Mouse (Mus musculus) midbrain, embryonic 14.5 days (tissue): ENCODE measurements around the gene Clec2d. TPM values are rescaled to one million over a fixed set of nuclear protein-coding genes. Genes with fewer than 3 reads are reported as not detected.
"Not testable (repeated sequence)": the region's sequence is repeated elsewhere in the genome, so short reads cannot be mapped to it uniquely, and the experiment has no call there.

ENCODE experiments used
- ATAC-seq: fragments of 200-750 bp; cut with Nextera tagmentation; 2 replicates; pipeline ENCODE4 v1.8.0; 2017; ENCODE audit warnings: moderate number of reproducible peaks, moderate library complexity; ENCODE audit not compliant: low FRiP score, low TSS enrichment
- DNase-seq: peaks from one replicate; pipeline ENCODE4 v3.0.0-alpha.2; 2015
- H3K27ac ChIP-seq: fragments of 300-500 bp; sonication (generic); replicated peaks from 2 replicates; pipeline ENCODE4 v1.5.1; 2014; ENCODE audit warnings: mild to moderate bottlenecking, low read depth, low read length, moderate library complexity
- H3K27me3 ChIP-seq: fragments of 300-500 bp; sonication (generic); 2 replicates; pipeline ENCODE4 v1.6.1; 2014; ENCODE audit warnings: low read length, control low read depth, mixed read lengths; ENCODE audit not compliant: control insufficient read depth, insufficient read depth
- H3K36me3 ChIP-seq: fragments of 300-500 bp; sonication (generic); 2 replicates; pipeline ENCODE4 v1.6.1; 2014; ENCODE audit warnings: low read length, control low read depth; ENCODE audit not compliant: control insufficient read depth, insufficient read depth
- H3K4me1 ChIP-seq: fragments of 300-500 bp; sonication (generic); 2 replicates; pipeline ENCODE4 v1.6.1; 2014; ENCODE audit warnings: mild to moderate bottlenecking, antibody characterized with exemption, low read length, control low read depth; ENCODE audit not compliant: control insufficient read depth, insufficient read depth
- H3K4me2 ChIP-seq: fragments of 300-500 bp; sonication (generic); 2 replicates; pipeline ENCODE4 v1.6.1; 2014; ENCODE audit warnings: mild to moderate bottlenecking, low read length, moderate library complexity
- H3K4me3 ChIP-seq: fragments of 300-500 bp; sonication (generic); replicated peaks from 2 replicates; pipeline ENCODE4 v1.5.1; 2014; ENCODE audit warnings: low read depth, low read length
- H3K9ac ChIP-seq: fragments of 300-500 bp; sonication (generic); replicated peaks from 2 replicates; pipeline ENCODE4 v1.6.1; 2014; ENCODE audit warnings: mild to moderate bottlenecking, low read length, moderate library complexity
- H3K9me3 ChIP-seq: fragments of 300-500 bp; sonication (generic); 2 replicates; pipeline ENCODE4 v1.6.1; 2016; ENCODE audit warnings: low read length, control low read depth, mixed read lengths; ENCODE audit not compliant: control insufficient read depth
- WGBS: fragments of 180-500 bp; shearing (Covaris S2); extraction: QIAGEN DNeasy Blood & Tissue Kit; methylation state at CpG from one replicate; pipeline ENCODE4 v1.1.7; 2014; 5-methylcytosine and 5-hydroxymethylcytosine counted together
- polyA plus RNA-seq: library from polyadenylated mRNA; unstranded; fragments of >200 nt; fragmentation: Nextera tagmentation; extraction: Ambion mirVana; gene quantifications from 2 replicates; pipeline ENCODE4 v1.2.1, GENCODE M21; 2014

The Clec2d gene
- polyA plus RNA-seq, 1 experiment from 2014 or later = 0.17 TPM

DNA sequence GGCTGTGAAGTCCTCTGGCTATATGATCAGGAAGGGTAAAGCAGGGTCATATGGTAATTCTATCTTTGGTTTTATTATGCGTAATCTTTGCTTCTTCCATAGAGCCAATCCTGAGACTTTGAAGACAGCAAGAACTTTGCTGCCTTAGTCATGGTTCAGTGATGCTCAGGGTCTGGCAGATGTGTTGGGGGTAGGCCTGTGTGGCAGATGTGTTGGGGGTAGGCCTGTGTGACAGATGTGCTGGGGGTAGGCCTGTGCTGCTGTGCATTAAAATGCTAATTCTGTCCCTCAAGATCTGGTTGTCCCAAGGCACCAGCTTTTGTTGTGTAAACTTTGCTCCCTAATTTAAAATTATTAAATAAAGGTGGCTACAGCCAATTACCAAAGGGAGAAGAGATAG lies 9.5 kb upstream of the Clec2d start:
- Histone ChIP-seq H3K9me3 (no peaks in the 10 kb centered on the region), H3K4me2 (no peak overlapping the region), H3K27me3 (no peaks in the 10 kb centered on the region), H3K4me1 (no peaks in the 10 kb centered on the region), H3K4me3 (no peak overlapping the region), H3K9ac (no peak overlapping the region), H3K27ac (no peak overlapping the region), H3K36me3 (no peaks in the 10 kb centered on the region)
- no peak; the same call in 1 of the 2 replicates for ATAC-seq
- 100% methylated on average over 1 of the region's 1 CpGs for WGBS
- no peak for DNase-seq

DNA sequence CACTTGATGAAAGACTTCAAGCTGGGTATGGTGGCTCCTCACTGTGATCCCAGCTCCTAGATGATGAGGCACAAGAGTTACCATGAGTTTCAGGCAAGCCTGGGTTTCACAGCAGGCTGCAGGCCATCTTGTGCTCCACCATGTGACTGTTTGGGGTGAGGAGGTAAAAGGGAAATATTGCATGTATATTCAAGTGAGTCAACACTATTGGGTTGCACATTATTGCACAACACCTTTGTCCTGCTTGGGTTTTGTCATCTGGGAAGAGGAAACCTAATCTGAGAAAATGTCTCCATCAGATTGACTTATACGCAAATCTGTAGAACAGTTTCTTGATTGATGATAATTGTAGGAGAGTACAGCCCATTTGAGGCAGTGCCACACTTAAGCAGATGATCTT lies 8.7 kb upstream of the Clec2d start:
- ATAC-seq (no peak), DNase-seq (no peak)
- H3K9ac ChIP-seq = no peak overlapping the region
- no peak overlapping the region for H3K27ac ChIP-seq
- H3K4me2 ChIP-seq = no peak overlapping the region
- no peaks in the 10 kb centered on the region for H3K9me3 ChIP-seq
- H3K4me1 ChIP-seq = no peaks in the 10 kb centered on the region
- no peaks in the 10 kb centered on the region for H3K27me3 ChIP-seq
- no peaks in the 10 kb centered on the region for H3K36me3 ChIP-seq
- WGBS = 96% methylated on average over 1 of the region's 1 CpGs
- no peak overlapping the region for H3K4me3 ChIP-seq

- DNase-seq (no peak), ATAC-seq (no peak)
- Histone ChIP-seq H3K27ac (no peak overlapping the region), H3K4me3 (no peak overlapping the region), H3K9ac (no peak overlapping the region), H3K4me1 (no peaks in the 10 kb centered on the region), H3K9me3 (no peaks in the 10 kb centered on the region), H3K4me2 (no peak overlapping the region), H3K36me3 (no peaks in the 10 kb centered on the region), H3K27me3 (no peaks in the 10 kb centered on the region)
Observed at GRCm38 (mm10) chr6:129174836-129175235, 5.6 kb upstream of the Clec2d start.

DNA sequence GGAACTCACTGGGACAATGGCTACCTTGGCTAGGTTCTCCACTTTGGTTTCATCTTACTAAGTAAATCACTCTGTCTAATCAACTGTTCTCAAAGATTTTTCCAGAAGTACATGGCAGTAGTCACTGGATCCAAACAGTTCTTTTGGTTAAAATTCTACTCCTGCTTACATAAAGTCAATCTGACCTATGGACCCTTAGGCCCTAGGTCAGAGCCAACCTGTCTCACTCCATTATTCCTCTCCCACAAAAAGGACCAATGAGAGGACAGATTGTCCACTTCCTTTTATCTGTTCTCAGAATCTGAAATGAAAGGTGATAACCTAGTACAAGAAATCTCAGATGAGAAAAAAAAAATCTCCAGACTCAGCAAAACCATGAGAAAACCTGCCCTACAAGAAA lies 4.8 kb upstream of the Clec2d start:
- Histone ChIP-seq H3K36me3 (no peaks in the 10 kb centered on the region), H3K27ac (no peak overlapping the region), H3K4me3 (no peak overlapping the region), H3K4me1 (peaks cover 3% of the 10 kb centered on the region; the same call in 1 of the 2 replicates), H3K9ac (no peak overlapping the region), H3K9me3 (no peaks in the 10 kb centered on the region), H3K27me3 (no peaks in the 10 kb centered on the region), H3K4me2 (no peak overlapping the region)
- ATAC-seq (no peak), DNase-seq (no peak)

DNA sequence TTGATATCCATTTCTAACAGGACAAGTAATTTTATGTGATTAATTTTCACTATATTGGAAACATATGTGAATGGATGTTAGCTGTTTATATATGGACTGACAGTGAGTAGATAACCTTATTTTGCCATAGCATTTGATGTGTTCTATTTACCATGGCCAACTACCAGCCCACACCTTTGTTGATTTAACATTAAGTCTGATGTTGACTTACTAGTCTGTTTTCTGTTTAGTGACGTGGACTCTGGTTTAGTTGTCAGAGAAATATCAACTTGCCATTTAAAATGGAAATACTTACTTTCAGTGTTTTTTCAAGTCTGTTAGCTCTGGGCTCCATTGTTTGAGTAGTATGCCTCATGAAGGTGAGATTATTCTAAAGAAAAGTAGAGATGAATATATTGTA lies 3.8 kb upstream of the Clec2d start:
- no peak overlapping the region for H3K4me2 ChIP-seq
- WGBS = 83% methylated on average over 1 of the region's 1 CpGs
- no peak overlapping the region for H3K27ac ChIP-seq
- ATAC-seq (no peak), DNase-seq (no peak)
- H3K27me3 ChIP-seq = no peaks in the 10 kb centered on the region
- peaks cover 6% of the 10 kb centered on the region; the same call in 1 of the 2 replicates for H3K4me1 ChIP-seq
- no peak overlapping the region for H3K9ac ChIP-seq
- no peaks in the 10 kb centered on the region for H3K9me3 ChIP-seq
- no peak overlapping the region for H3K4me3 ChIP-seq
- no peaks in the 10 kb centered on the region for H3K36me3 ChIP-seq

DNA sequence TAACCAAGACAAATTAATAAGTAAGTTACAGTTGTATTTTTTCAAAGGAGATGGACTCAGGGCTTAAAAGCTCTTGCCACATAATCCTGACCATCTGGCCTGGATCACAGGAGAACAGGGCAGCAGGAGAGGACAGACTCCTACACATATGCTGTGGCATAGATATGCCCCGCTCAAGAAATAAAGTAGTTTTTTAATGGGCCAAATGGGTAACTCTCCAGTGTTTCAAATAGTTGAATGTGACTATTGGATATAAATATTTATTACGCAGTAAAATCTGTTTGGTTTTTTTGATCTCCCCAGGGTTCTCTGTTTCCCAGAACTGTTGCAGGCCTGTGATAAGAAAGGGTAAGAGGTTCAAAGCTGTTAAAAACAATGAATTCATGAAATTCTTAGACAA lies 1.1 kb upstream of the Clec2d start:
- DNase-seq = no peak
- Histone ChIP-seq H3K4me3 (no peak overlapping the region), H3K9ac (no peak overlapping the region), H3K36me3 (no peaks in the 10 kb centered on the region), H3K27ac (no peak overlapping the region), H3K4me1 (peaks cover 6% of the 10 kb centered on the region; the same call in 1 of the 2 replicates), H3K27me3 (no peaks in the 10 kb centered on the region), H3K9me3 (no peaks in the 10 kb centered on the region), H3K4me2 (no peak overlapping the region)
- WGBS = 86% methylated on average over 2 of the region's 2 CpGs
- ATAC-seq = no peak

DNA sequence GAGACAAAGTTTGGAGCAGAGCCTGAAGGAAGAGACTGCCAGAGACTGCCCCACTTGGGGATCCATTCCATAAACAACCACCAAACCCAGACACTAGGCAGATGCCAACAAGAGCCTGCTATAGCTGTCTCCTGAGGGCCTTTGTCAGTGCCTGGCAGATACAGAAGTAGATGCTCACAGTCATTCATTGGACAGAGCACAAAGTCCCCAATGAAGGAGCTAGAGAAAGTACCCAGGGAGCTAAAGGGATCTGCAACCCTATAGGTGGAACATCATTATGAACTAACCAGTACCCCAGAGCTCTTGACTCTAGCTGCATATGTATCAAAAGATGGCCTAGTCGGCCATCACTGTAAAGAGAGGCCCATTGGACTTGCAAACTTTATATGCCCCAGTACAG lies 584 bp upstream of the Clec2d start:
- not testable (repeated sequence) for H3K4me3 ChIP-seq, H3K36me3 ChIP-seq, H3K27ac ChIP-seq, H3K9me3 ChIP-seq, H3K27me3 ChIP-seq, H3K4me1 ChIP-seq, ATAC-seq, DNase-seq, H3K4me2 ChIP-seq, H3K9ac ChIP-seq
- WGBS = 79% methylated on average over 1 of the region's 1 CpGs

DNA sequence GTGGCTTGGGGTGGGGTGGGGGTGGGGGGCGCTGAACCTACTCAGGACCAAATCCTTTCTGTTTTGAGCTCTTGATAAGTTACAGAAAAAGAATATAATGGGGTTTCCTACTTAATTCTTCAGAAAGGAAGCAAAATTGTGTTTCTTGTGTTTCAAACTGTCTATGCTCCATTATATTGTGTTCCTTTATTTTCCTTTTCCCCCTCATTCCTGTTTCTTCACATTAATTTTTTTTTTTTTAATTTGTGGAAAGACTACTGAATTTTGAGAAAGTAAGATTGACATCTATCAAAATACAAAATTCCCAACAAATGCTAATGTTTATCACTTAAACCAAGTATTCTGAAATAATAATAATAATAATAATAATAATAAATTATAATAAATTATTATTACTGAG lies 834 bp downstream of the Clec2d start:
- H3K4me2 ChIP-seq = peak overlapping the region; percentile 55
- H3K4me3 ChIP-seq = peak overlapping the region; percentile 34; the same call in 1 of the 2 replicates
- H3K27me3 ChIP-seq = no peaks in the 10 kb centered on the region
- H3K4me1 ChIP-seq = peaks cover 6% of the 10 kb centered on the region; the same call in 1 of the 2 replicates
- H3K36me3 ChIP-seq = no peaks in the 10 kb centered on the region
- peak overlapping the region; percentile 27; the same call in 1 of the 2 replicates for H3K9ac ChIP-seq
- no peak for ATAC-seq
- no peaks in the 10 kb centered on the region for H3K9me3 ChIP-seq
- peak overlapping the region; percentile 77 for H3K27ac ChIP-seq
- 0% methylated on average over 1 of the region's 1 CpGs for WGBS
- DNase-seq = no peak

GRCm38 (mm10) chr6:129181683-129182082 lies 1.3 kb downstream of the Clec2d start:
- no peak overlapping the region for H3K9ac ChIP-seq
- DNase-seq (peak; percentile 36), ATAC-seq (no peak)
- no peaks in the 10 kb centered on the region for H3K27me3 ChIP-seq
- peak overlapping the region; percentile 22 for H3K4me2 ChIP-seq
- no peaks in the 10 kb centered on the region for H3K9me3 ChIP-seq
- no peak overlapping the region for H3K4me3 ChIP-seq
- H3K4me1 ChIP-seq = peaks cover 6% of the 10 kb centered on the region; the same call in 1 of the 2 replicates
- no peak overlapping the region for H3K27ac ChIP-seq
- H3K36me3 ChIP-seq = no peaks in the 10 kb centered on the region
